Mouse (Mus musculus) gastrocnemius, adult 2 months (tissue): Measurements from ENCODE around the gene Dll4. TPM values are rescaled to one million over a fixed set of nuclear protein-coding genes. Genes with fewer than 3 reads are reported as not detected.

Experiments
- DNase-seq: peaks from one replicate; pipeline ENCODE4 v3.0.0; 2022
- H3K27ac ChIP-seq: fragments of 200-600 bp; 2 replicates; pipeline ENCODE4 v1.8.1; 2022; ENCODE audit warnings: mild to moderate bottlenecking
- H3K4me3 ChIP-seq: fragments of 200-600 bp; 2 replicates; pipeline ENCODE4 v1.8.1; 2022; ENCODE audit warnings: mild to moderate bottlenecking, moderate library complexity
- CTCF ChIP-seq: fragments of 200-600 bp; IDR thresholded peaks from 2 replicates; pipeline ENCODE4 v1.8.1; 2022; ENCODE audit warnings: antibody characterized with exemption, mild to moderate bottlenecking, moderate library complexity
- intact Hi-C: fragments of 180-260 bp; cut with DNase I; formaldehyde crosslinking; loops from one replicate; pipeline ENCODE4 v1.15.1; 2025
- total RNA-seq, 2 experiments: library from RNA; stranded (reverse); gene quantifications; 2 replicates each; pipeline ENCODE4 v1.2.3; 2021

Dll4 gene
- total RNA-seq, 2 experiments from 2014 or later, result 3.8 to 4.8 TPM

GRCm38 (mm10) chr2:119314742-119315310 lies 10.8 kb upstream of the Dll4 start:
- no peak for TF ChIP-seq CTCF
- Histone ChIP-seq H3K4me3 (peak overlapping the region; percentile 29), H3K27ac (peak overlapping the region; percentile 76)
- DNase-seq, result no peak
- intact Hi-C loops, result no loop called here

- intact Hi-C loops, result no loop called here
- DNase-seq, result no peak
- no peak for TF ChIP-seq CTCF
- H3K27ac ChIP-seq, result peak overlapping the region; percentile 20; the same call in 1 of the 2 replicates
- H3K4me3 ChIP-seq, result no peak overlapping the region
Observed at GRCm38 (mm10) chr2:119318043-119318710, 7.4 kb upstream of the Dll4 start.

GRCm38 (mm10) chr2:119320571-119320970 lies 5.0 kb upstream of the Dll4 start:
- DNase-seq, result no peak
- Histone ChIP-seq H3K4me3 (no peak overlapping the region), H3K27ac (peak overlapping the region; percentile 5; the same call in 1 of the 2 replicates)
- TF ChIP-seq CTCF, result no peak
- intact Hi-C loops, result no loop called here

- no peak for TF ChIP-seq CTCF
- peak overlapping the region; percentile 64 for H3K4me3 ChIP-seq
- intact Hi-C loops, result no loop called here
- DNase-seq, result no peak
- H3K27ac ChIP-seq, result peak overlapping the region; percentile 25; the same call in 1 of the 2 replicates
Observed at GRCm38 (mm10) chr2:119321771-119322586, 3.6 kb upstream of the Dll4 start.

GRCm38 (mm10) chr2:119322587-119323300 lies 2.8 kb upstream of the Dll4 start:
- peak; percentile 48 for DNase-seq
- no peak for TF ChIP-seq CTCF
- intact Hi-C loops, result no loop called here
- H3K4me3 ChIP-seq, result peak overlapping the region; percentile 64
- H3K27ac ChIP-seq, result peak overlapping the region; percentile 25

- no peak for TF ChIP-seq CTCF
- DNase-seq, result no peak
- intact Hi-C loops, result no loop called here
- Histone ChIP-seq H3K27ac (0 out of 2 replicates have a peak overlapping the region, but pooled peaks have one; percentile 9), H3K4me3 (peak overlapping the region; percentile 81)
Observed at GRCm38 (mm10) chr2:119323866-119324575, 1.6 kb upstream of the Dll4 start.

GRCm38 (mm10) chr2:119324576-119325318 lies 837 bp upstream of the Dll4 start:
- peak overlapping the region; percentile 83 for H3K27ac ChIP-seq
- intact Hi-C loops, result loop anchor here (1.0 kb wide), 1 partner anchor 24 kb away; no protein-coding TSS in a partner anchor

GRCm38 (mm10) chr2:119326161-119327101 lies 847 bp downstream of the Dll4 start:
- no peak for DNase-seq
- intact Hi-C loops, result no loop called here
- H3K27ac ChIP-seq, result peak overlapping the region; percentile 83
- peak overlapping the region; percentile 81 for H3K4me3 ChIP-seq
- no peak for TF ChIP-seq CTCF

More at GRCm38 (mm10) chr2:119324576-119325318, 837 bp upstream of the Dll4 start:
- DNase-seq, result peak; percentile 50
- no peak for TF ChIP-seq CTCF
- H3K4me3 ChIP-seq, result peak overlapping the region; percentile 81

- H3K27ac ChIP-seq, result peak overlapping the region; percentile 83
- TF ChIP-seq CTCF, result peak; percentile 56
- intact Hi-C loops, result no loop called here
- peak; percentile 73 for DNase-seq
- peak overlapping the region; percentile 81 for H3K4me3 ChIP-seq
Observed at GRCm38 (mm10) chr2:119327102-119327480, 1.5 kb downstream of the Dll4 start.

GRCm38 (mm10) chr2:119327942-119328526 lies 2.5 kb downstream of the Dll4 start:
- intact Hi-C loops, result no loop called here
- no peak for DNase-seq
- TF ChIP-seq CTCF, result no peak
- H3K4me3 ChIP-seq, result peak overlapping the region; percentile 81
- H3K27ac ChIP-seq, result peak overlapping the region; percentile 83
